Mouse (Mus musculus) stomach, embryonic 16.5 days (tissue): ENCODE data around the gene Flt4. TPM values are rescaled to one million over a fixed set of nuclear protein-coding genes. Genes with fewer than 3 reads are reported as not detected.

Experiments used
- ATAC-seq: fragments of 200-750 bp; cut with Nextera tagmentation; 2 replicates; pipeline ENCODE4 v1.8.0; 2017; ENCODE audit warnings: moderate number of reproducible peaks, moderate TSS enrichment; ENCODE audit not compliant: insufficient read depth, low FRiP score
- H3K27ac ChIP-seq: fragments of 300-500 bp; sonication (generic); 2 replicates; pipeline ENCODE4 v1.5.1; 2014; ENCODE audit warnings: low read length
- H3K27me3 ChIP-seq: fragments of 300-500 bp; sonication (generic); 2 replicates; pipeline ENCODE4 v1.6.1; 2014; ENCODE audit warnings: low read length, control low read depth, mixed read lengths; ENCODE audit not compliant: control insufficient read depth, insufficient read depth
- H3K36me3 ChIP-seq: fragments of 300-500 bp; sonication (generic); 2 replicates; pipeline ENCODE4 v1.6.1; 2014; ENCODE audit warnings: low read length; ENCODE audit not compliant: control insufficient read depth, insufficient read depth
- H3K4me1 ChIP-seq: fragments of 300-500 bp; sonication (generic); 2 replicates; pipeline ENCODE4 v1.6.1; 2014; ENCODE audit warnings: low read length, control low read depth, mixed read lengths; ENCODE audit not compliant: control insufficient read depth, insufficient read depth
- H3K4me2 ChIP-seq: fragments of 300-500 bp; sonication (generic); 2 replicates; pipeline ENCODE4 v1.6.1; 2014; ENCODE audit warnings: low read depth, low read length, mixed read lengths
- H3K4me3 ChIP-seq: fragments of 300-500 bp; sonication (generic); replicated peaks from 2 replicates; pipeline ENCODE4 v1.5.1; 2014; ENCODE audit warnings: mild to moderate bottlenecking, low read length
- H3K9ac ChIP-seq: fragments of 300-500 bp; sonication (generic); 2 replicates; pipeline ENCODE4 v1.6.1; 2014; ENCODE audit warnings: low read length
- H3K9me3 ChIP-seq: fragments of 300-500 bp; sonication (generic); replicated peaks from 2 replicates; pipeline ENCODE4 v1.6.1; 2016; ENCODE audit warnings: low read length, control low read depth; ENCODE audit not compliant: control insufficient read depth
- WGBS: fragments of 180-500 bp; shearing (Covaris S2); extraction: QIAGEN DNeasy Blood & Tissue Kit; methylation state at CpG from one replicate; pipeline ENCODE4 v1.1.7; 2014; 5-methylcytosine and 5-hydroxymethylcytosine counted together
- polyA plus RNA-seq: library from polyadenylated mRNA; unstranded; fragments of >200 nt; fragmentation: Nextera tagmentation; extraction: Ambion mirVana; gene quantifications from 2 replicates; pipeline ENCODE4 v1.2.1, GENCODE M21; 2015

The Flt4 gene
- polyA plus RNA-seq, 1 experiment from 2014 or later = 5.8 TPM

GRCm38 (mm10) chr11:49665462-49665861, 56.4 kb downstream of the Flt4 start:
- Histone ChIP-seq H3K9me3 (no peaks in the 10 kb centered on the region), H3K4me3 (no peak overlapping the region), H3K36me3 (0 out of 2 replicates have a peak, but pooled peaks cover 7% of the 10 kb centered on the region), H3K4me2 (no peak overlapping the region), H3K4me1 (no peaks in the 10 kb centered on the region), H3K27ac (no peak overlapping the region), H3K9ac (no peak overlapping the region), H3K27me3 (no peaks in the 10 kb centered on the region)
- ATAC-seq = no peak
- 66% methylated on average over 4 of the region's 4 CpGs for WGBS

DNA sequence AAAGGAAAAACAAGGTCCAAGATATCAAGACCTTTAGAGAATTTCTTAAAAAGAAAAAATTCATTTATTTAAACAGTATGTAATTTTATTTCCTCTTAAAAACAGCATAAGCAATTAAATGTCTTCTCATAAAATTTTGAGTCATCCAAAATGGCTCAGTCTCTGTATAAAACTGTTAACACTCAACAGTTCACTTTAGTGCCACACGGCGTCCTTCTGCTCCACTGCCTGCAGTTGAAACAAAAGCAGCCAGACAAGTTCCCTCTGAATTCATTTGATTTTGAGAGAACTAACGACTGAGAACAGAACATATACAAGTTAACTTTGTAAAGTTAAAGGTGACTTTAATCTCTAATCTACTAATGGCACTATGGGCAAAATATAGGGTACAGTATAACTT, 64.4 kb downstream of the Flt4 start:
- ATAC-seq = no peak
- 74% methylated on average over 3 of the region's 3 CpGs for WGBS
- Histone ChIP-seq H3K4me1 (no peaks in the 10 kb centered on the region), H3K4me3 (no peak overlapping the region), H3K9me3 (no peaks in the 10 kb centered on the region), H3K27me3 (no peaks in the 10 kb centered on the region), H3K9ac (no peak overlapping the region), H3K27ac (no peak overlapping the region), H3K4me2 (no peak overlapping the region), H3K36me3 (peaks cover 35% of the 10 kb centered on the region)

- H3K27me3 ChIP-seq = no peaks in the 10 kb centered on the region
- ATAC-seq = no peak
- H3K4me1 ChIP-seq = no peaks in the 10 kb centered on the region
- H3K27ac ChIP-seq = no peak overlapping the region
- no peaks in the 10 kb centered on the region for H3K9me3 ChIP-seq
- no peak overlapping the region for H3K4me3 ChIP-seq
- no peak overlapping the region for H3K9ac ChIP-seq
- no peak overlapping the region for H3K4me2 ChIP-seq
- 96% methylated on average over 12 of the region's 12 CpGs for WGBS
- H3K36me3 ChIP-seq = peaks cover 21% of the 10 kb centered on the region
Observed at GRCm38 (mm10) chr11:49684237-49684973, 75.3 kb downstream of the Flt4 start.

DNA sequence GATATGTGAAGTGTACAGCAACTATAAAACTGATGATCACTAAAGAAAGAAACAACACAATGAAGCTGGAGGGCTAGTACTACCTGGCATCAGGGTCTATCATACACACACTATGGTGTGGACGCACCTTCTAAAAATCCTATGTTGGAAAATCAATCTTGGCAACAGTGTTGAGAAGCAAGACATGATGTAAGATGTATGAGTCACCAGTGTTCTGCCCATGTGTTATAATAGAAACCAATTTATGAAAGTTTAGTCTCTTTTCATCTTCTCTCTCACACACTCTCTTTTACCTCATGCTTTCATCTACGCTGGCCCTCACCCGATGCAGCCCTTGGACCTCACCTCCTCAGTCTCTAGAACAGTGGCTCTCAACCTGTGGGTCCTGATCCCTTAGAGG, 86.0 kb downstream of the Flt4 start:
- H3K9me3 ChIP-seq = no peaks in the 10 kb centered on the region
- ATAC-seq = no peak
- no peak overlapping the region for H3K9ac ChIP-seq
- H3K27ac ChIP-seq = no peak overlapping the region
- no peaks in the 10 kb centered on the region for H3K27me3 ChIP-seq
- H3K4me3 ChIP-seq = no peak overlapping the region
- H3K4me1 ChIP-seq = peaks cover 8% of the 10 kb centered on the region
- H3K36me3 ChIP-seq = peaks cover 6% of the 10 kb centered on the region; the same call in 1 of the 2 replicates
- no peak overlapping the region for H3K4me2 ChIP-seq
- WGBS = 84% methylated on average over 3 of the region's 3 CpGs

- H3K9me3 ChIP-seq = no peaks in the 10 kb centered on the region
- H3K27me3 ChIP-seq = no peaks in the 10 kb centered on the region
- H3K4me1 ChIP-seq = peaks cover 8% of the 10 kb centered on the region
- H3K4me3 ChIP-seq = no peak overlapping the region
- no peak overlapping the region for H3K9ac ChIP-seq
- no peak overlapping the region for H3K4me2 ChIP-seq
- ATAC-seq = no peak
- H3K27ac ChIP-seq = no peak overlapping the region
- H3K36me3 ChIP-seq = peaks cover 6% of the 10 kb centered on the region; the same call in 1 of the 2 replicates
- 78% methylated on average over 2 of the region's 2 CpGs for WGBS
Observed at GRCm38 (mm10) chr11:49695695-49696094, 86.6 kb downstream of the Flt4 start.

- Histone ChIP-seq H3K9ac (no peak overlapping the region), H3K27ac (no peak overlapping the region), H3K36me3 (peaks cover 9% of the 10 kb centered on the region), H3K4me2 (no peak overlapping the region), H3K27me3 (no peaks in the 10 kb centered on the region), H3K4me3 (no peak overlapping the region), H3K9me3 (no peaks in the 10 kb centered on the region), H3K4me1 (peaks cover 8% of the 10 kb centered on the region)
- no peak for ATAC-seq
- WGBS = 87% methylated on average over 2 of the region's 2 CpGs
Observed at GRCm38 (mm10) chr11:49696472-49696871, 87.4 kb downstream of the Flt4 start.

- Histone ChIP-seq H3K4me3 (no peak overlapping the region), H3K4me2 (no peak overlapping the region), H3K9ac (no peak overlapping the region), H3K27ac (no peak overlapping the region), H3K9me3 (no peaks in the 10 kb centered on the region), H3K4me1 (peaks cover 8% of the 10 kb centered on the region), H3K27me3 (no peaks in the 10 kb centered on the region), H3K36me3 (peaks cover 19% of the 10 kb centered on the region)
- ATAC-seq = no peak
- 88% methylated on average over 5 of the region's 5 CpGs for WGBS
Observed at GRCm38 (mm10) chr11:49697779-49698178, 88.7 kb downstream of the Flt4 start.

- Histone ChIP-seq H3K9me3 (no peaks in the 10 kb centered on the region), H3K4me1 (peaks cover 8% of the 10 kb centered on the region), H3K36me3 (peaks cover 19% of the 10 kb centered on the region), H3K4me2 (no peak overlapping the region), H3K9ac (no peak overlapping the region), H3K27me3 (no peaks in the 10 kb centered on the region), H3K27ac (no peak overlapping the region), H3K4me3 (no peak overlapping the region)
- no peak for ATAC-seq
- WGBS = 91% methylated on average over 1 of the region's 1 CpGs
Observed at GRCm38 (mm10) chr11:49699079-49699478, 90.0 kb downstream of the Flt4 start.

GRCm38 (mm10) chr11:49702014-49702413, 93.0 kb downstream of the Flt4 start:
- Histone ChIP-seq H3K27me3 (no peaks in the 10 kb centered on the region), H3K4me3 (no peak overlapping the region), H3K36me3 (peaks cover 25% of the 10 kb centered on the region), H3K4me2 (no peak overlapping the region), H3K9ac (no peak overlapping the region), H3K27ac (no peak overlapping the region), H3K9me3 (no peaks in the 10 kb centered on the region), H3K4me1 (peaks cover 3% of the 10 kb centered on the region)
- 94% methylated on average over 8 of the region's 8 CpGs for WGBS
- ATAC-seq = no peak
